Mouse (Mus musculus): ENCODE data around the gene Rasgef1c.

DNA sequence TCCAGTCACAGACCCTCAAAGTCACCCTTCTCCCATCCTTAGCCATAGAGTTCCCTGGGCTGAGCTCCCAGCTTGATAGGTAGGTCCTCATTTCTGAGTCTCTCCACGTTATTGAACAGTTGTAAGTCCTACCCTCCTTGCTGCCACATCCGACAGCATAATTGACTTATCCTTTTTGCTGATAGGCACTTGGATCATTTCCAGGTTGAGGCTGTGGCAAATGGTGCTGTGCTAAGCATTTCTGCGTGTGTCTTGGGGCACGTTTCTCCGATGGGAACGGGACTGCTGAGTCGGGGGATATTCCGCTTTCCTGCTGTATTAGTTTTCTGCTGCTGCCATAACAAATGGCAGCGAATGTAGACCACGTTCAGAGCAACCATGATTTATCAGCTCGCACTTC lies 7.8 kb upstream of the Rasgef1c start:
- no peak for TF ChIP-seq GATA1 (IDR thresholded peaks at IDR 0.05; ENCODE audit: low read length)
- TF ChIP-seq TAL1 (IDR thresholded peaks at IDR 0.05; ENCODE audit: low read length) = no peak

All from erythroblast, embryonic 14.5 days (primary cell).